Mouse (Mus musculus) hindbrain, embryonic 15.5 days (tissue): ENCODE measurements around the gene Tmem14a. TPM values are rescaled to one million over a fixed set of nuclear protein-coding genes. Genes with fewer than 3 reads are reported as not detected.
"Not testable (repeated sequence)": the region's sequence is repeated elsewhere in the genome, so short reads cannot be mapped to it uniquely, and the experiment has no call there.

Experiments
- ATAC-seq: fragments of 200-750 bp; cut with Nextera tagmentation; 2 replicates; pipeline ENCODE4 v1.8.0; 2017; ENCODE audit warnings: low read depth, moderate number of reproducible peaks, moderate TSS enrichment; ENCODE audit not compliant: low FRiP score
- H3K27ac ChIP-seq: fragments of 300-500 bp; sonication (generic); replicated peaks from 2 replicates; pipeline ENCODE4 v1.5.1; 2015; ENCODE audit warnings: mild to moderate bottlenecking, inconsistent platforms
- H3K27me3 ChIP-seq: fragments of 300-500 bp; sonication (generic); 2 replicates; pipeline ENCODE4 v1.6.1; 2015; ENCODE audit warnings: control low read depth, inconsistent platforms
- H3K36me3 ChIP-seq: fragments of 300-500 bp; sonication (generic); 2 replicates; pipeline ENCODE4 v1.6.1; 2015; ENCODE audit warnings: control low read depth, inconsistent platforms
- H3K4me1 ChIP-seq: fragments of 300-500 bp; sonication (generic); replicated peaks from 2 replicates; pipeline ENCODE4 v1.6.1; 2015; ENCODE audit warnings: control low read depth, inconsistent platforms
- H3K4me2 ChIP-seq: fragments of 300-500 bp; sonication (generic); 2 replicates; pipeline ENCODE4 v1.6.1; 2015; ENCODE audit warnings: moderate library complexity, mild to moderate bottlenecking, inconsistent platforms
- H3K4me3 ChIP-seq: fragments of 300-500 bp; sonication (generic); 2 replicates; pipeline ENCODE4 v1.5.1; 2015; ENCODE audit warnings: mild to moderate bottlenecking, inconsistent platforms
- H3K9ac ChIP-seq: fragments of 300-500 bp; sonication (generic); 2 replicates; pipeline ENCODE4 v1.6.1; 2015; ENCODE audit warnings: inconsistent platforms
- H3K9me3 ChIP-seq: fragments of 300-500 bp; sonication (generic); 2 replicates; pipeline ENCODE4 v1.6.1; 2016; ENCODE audit warnings: control low read depth, inconsistent platforms
- WGBS: fragments of 180-500 bp; shearing (Covaris S2); methylation state at CpG from one replicate; pipeline ENCODE4 v1.1.7; 2015; 5-methylcytosine and 5-hydroxymethylcytosine counted together
- polyA plus RNA-seq: library from polyadenylated mRNA; unstranded; fragments of >200 nt; fragmentation: Nextera tagmentation; extraction: Ambion mirVana; gene quantifications from 2 replicates; pipeline ENCODE4 v1.2.1, GENCODE M21; 2015

The Tmem14a gene
- polyA plus RNA-seq: 19.2 and 20.8 TPM in 2 replicates

DNA sequence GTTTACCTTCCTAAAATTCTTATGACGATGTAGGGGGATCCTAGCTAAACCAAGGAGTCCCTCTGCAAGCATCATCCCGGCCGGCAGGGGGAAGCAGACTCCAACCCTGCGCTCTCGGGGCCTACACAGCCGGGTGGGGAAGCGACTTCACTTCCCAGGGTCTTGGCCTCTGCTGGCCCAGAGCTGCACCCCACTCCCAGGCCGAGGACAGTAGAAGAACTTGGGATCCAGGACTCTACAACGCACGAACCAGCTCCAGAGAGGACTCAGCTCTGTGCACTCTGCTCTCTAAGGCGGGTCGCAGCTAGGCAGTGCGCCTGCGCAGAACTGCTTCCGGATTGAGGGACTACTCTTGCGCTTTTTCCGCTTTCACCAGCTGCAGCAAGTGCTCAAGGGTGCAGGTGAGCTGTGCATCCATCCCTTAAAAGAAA, at the start of gene Tmem14a:
Tmem14a (plus strand) TSS at position 87 of the 431 bp plus-strand sequence.
- peak; percentile 99 for ATAC-seq

DNA sequence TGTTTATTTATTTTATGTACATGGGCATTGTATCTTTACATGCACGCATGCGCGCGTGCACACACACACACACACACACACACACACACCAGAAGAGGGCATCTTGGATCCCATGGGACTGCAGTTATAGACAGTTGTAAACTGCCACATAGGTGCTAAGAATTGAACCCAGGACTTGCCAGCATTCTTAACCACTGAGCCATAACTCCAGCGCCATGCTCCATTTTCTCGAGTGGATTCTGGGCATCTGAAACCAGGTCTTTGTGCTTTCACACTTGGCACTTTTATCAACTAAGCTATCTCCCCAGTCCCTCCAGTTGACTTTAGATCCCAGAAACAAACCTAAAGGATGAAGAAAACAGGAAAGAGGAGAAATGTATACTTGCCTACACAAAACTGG, 33.2 kb upstream of the Tmem14a start:
- Histone ChIP-seq H3K9ac (no peak overlapping the region), H3K36me3 (no peaks in the 10 kb centered on the region), H3K9me3 (no peaks in the 10 kb centered on the region), H3K4me1 (no peaks in the 10 kb centered on the region), H3K4me2 (no peak overlapping the region), H3K4me3 (no peak overlapping the region), H3K27me3 (no peaks in the 10 kb centered on the region), H3K27ac (no peak overlapping the region)
- WGBS: 94% methylated on average over 6 of the region's 6 CpGs
- no peak for ATAC-seq

More for the DNA sequence above, at the start of gene Tmem14a:
- Histone ChIP-seq H3K4me2 (peak within 1 kb of the TSS; percentile 83), H3K4me1 (peaks cover 14% of the 10 kb centered on the region; the same call in 1 of the 2 replicates), H3K9ac (peak within 1 kb of the TSS; percentile 91), H3K27ac (peak within 1 kb of the TSS; percentile 87), H3K36me3 (no peaks in the 10 kb centered on the region), H3K9me3 (no peaks in the 10 kb centered on the region), H3K4me3 (peak within 1 kb of the TSS; percentile 82), H3K27me3 (no peaks in the 10 kb centered on the region)
- WGBS: 0% methylated on average over 17 of the region's 17 CpGs

DNA sequence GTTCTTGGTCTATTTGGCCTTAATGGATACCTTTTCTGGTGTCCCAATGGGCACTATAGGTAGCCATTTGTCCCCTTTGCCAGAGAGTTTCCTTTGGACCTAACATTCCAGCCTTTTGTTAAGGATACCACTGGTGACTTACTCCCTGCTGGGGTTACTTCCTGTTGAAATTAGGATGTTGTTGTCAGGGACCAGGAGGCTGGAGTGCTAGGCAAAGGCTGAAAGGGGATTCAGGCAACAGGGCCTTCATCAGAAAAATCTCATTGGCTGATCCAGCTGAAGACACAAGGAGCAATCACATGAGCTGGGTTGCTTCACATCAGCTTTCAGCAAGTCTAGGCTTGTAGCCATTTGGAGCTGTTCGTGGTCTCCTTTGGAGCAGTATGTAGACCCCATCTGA, 12.1 kb upstream of the Tmem14a start:
- Histone ChIP-seq H3K4me3 (no peak overlapping the region), H3K27me3 (no peaks in the 10 kb centered on the region), H3K4me1 (no peaks in the 10 kb centered on the region), H3K9ac (no peak overlapping the region), H3K4me2 (no peak overlapping the region), H3K36me3 (no peaks in the 10 kb centered on the region), H3K9me3 (no peaks in the 10 kb centered on the region), H3K27ac (no peak overlapping the region)
- ATAC-seq: no peak
- 97% methylated on average over 1 of the region's 1 CpGs for WGBS

DNA sequence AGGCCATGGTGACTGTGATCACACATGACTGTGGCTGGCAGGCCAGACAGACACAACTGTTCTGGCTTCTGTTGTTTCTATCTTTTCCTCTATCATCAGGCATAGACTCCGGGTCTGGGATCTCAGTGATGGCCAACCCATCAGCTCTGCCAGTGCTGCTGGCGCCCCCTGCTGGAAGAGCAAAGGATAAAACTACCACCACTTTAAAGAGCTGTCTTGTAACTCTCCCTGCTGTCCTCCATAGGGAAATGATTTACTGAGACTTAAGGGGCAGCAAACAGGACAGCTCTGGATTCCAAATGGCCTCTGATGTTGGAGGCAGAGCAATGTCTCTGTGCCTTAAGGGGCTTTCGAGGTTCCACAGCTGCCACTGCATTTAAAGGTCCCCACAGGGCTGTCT, 4.8 kb upstream of the Tmem14a start:
- H3K27ac ChIP-seq, H3K4me1 ChIP-seq, H3K9ac ChIP-seq, ATAC-seq, H3K4me2 ChIP-seq, H3K36me3 ChIP-seq, H3K9me3 ChIP-seq, H3K27me3 ChIP-seq, H3K4me3 ChIP-seq: not testable (repeated sequence)
- 34% methylated on average over 3 of the region's 3 CpGs for WGBS

DNA sequence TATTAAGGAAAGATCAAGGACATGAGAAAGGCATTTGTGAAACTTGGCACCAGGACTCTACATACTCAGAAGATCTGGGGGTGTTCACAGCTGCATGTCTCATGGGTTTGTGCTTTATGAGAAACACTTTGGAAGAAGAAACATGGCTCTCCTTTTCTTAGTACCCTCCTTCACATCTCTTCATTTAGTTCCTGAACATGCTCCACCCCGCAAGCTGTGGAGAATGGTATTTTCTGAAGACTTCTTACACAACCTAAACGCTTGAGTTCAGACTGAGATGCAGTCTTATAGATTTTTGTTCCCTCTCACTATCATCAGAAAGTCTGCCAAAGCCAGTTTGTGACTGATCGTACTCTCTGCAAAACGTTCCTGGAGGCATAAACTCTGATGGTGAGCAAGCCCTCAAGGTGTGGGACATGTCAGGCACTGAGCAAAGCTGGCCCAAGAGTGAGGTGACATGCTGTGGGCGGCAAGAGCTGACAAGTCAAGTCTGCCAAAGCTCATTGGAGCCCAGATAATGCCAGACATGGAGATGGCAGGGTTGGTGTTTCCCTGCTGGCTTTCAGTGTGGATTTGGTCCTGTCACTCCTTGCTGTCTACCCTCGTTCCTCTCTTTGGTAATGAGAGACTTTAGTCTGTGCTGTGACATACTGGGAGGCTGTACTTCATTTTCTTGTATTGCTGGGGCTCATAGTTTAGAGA, 4.2 kb upstream of the Tmem14a start:
- 83% methylated on average over 6 of the region's 6 CpGs for WGBS
- not testable (repeated sequence) for H3K36me3 ChIP-seq, ATAC-seq, H3K9ac ChIP-seq, H3K4me1 ChIP-seq, H3K27me3 ChIP-seq, H3K27ac ChIP-seq, H3K4me2 ChIP-seq, H3K4me3 ChIP-seq, H3K9me3 ChIP-seq

DNA sequence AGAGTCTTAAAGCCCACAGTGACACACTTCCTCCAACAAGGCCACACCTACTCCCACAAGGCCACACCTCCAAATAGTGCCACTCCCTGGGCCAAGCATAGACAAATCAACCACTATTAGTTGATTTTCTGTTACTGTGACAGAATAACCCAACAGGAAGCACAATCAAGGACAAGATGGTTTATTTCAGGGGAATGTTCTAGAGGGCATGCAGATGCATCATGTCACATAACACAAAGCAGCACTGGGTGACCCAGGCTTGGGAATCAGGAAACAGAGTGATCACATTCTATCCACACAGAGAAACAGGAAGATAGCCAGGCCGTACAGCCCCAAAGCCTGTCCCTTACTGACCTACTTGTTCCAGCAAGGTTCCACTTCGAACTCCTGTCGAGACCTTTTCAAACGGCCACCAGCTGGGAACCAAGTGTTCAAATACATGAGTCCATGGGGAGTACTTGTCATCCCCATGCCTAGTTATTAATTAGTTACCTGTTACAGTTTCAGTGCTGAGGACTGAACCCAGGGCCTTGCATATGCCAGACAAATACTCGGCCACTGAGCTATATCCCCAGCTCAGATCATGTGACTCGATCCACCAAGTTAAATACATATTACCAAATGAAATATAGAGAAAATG, 9.5 kb downstream of the Tmem14a start:
- Histone ChIP-seq H3K4me3 (no peak overlapping the region), H3K36me3 (0 out of 2 replicates have a peak, but pooled peaks cover 8% of the 10 kb centered on the region), H3K4me2 (no peak overlapping the region), H3K4me1 (no peaks in the 10 kb centered on the region), H3K27ac (no peak overlapping the region), H3K9ac (no peak overlapping the region), H3K9me3 (no peaks in the 10 kb centered on the region), H3K27me3 (no peaks in the 10 kb centered on the region)
- ATAC-seq: no peak
- WGBS: 83% methylated on average over 6 of the region's 6 CpGs

DNA sequence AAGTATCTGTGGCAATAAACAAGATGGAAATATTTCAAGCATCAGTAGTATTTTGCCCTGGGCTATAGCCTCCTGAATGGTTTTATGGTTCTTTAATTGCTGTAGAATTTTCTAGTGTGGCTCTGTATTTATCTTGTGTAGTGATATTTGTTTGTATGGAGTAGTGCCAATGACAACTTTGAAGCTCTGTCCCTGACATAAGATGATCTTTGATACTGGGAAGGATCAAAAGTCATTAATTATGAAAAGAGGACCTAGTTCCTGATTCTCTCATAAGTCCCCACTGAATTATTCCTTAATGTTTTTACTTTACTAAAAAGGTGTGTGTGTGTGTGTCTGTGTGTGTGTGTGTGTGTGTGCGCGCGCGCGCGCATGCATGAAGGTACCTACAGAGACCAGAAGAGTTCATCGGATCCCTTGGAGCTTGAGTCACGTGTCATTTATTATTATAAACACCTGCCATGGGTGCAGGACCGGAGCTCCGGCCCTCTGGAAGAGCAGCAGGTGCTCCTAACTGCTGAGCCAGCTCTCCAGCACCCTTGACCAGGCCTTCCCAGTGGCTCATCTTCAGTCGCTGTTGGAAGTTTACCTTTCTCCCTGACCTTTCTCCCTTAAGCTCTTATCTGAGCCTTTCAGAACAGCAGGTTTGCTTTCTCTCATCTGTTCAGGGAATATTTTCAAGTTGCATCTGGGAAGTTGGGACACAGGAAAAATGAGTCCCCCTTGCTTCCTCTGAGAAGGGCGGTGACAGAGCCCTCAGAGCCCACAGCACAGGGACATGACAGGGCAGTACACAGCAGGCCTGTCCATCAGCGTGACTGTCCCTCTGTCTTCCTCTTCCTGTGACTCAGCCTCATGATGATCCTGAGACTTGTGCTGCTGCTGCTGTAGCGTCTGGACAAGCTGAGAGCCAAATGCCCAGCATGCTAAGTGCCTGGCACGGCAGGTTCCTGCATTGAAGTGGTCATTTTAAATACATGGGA, 10.7 kb downstream of the Tmem14a start:
- not testable (repeated sequence) for H3K4me3 ChIP-seq, H3K9me3 ChIP-seq, H3K4me2 ChIP-seq, H3K27me3 ChIP-seq, H3K9ac ChIP-seq, H3K27ac ChIP-seq, H3K4me1 ChIP-seq, H3K36me3 ChIP-seq, ATAC-seq
- WGBS: 79% methylated on average over 15 of the region's 15 CpGs

DNA sequence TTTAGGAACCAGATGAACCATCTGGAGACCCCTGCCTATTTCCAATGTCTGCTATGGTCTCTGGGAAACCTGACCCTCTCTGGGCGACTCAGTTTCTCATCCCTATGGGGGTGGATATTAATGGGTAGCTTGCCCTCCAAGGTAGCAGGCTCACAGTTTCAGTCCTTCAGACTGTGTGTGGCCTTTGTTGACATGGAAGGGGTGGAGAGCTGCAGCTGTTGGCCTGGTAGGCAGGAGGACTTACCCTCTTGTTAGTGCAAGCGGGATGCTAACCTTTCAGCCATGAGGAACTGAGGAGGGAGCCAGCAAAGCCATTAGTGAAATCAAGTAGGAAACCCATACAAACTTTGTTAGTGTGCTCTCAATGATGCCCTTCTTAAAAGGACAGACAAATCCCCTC, 12.0 kb downstream of the Tmem14a start:
- Histone ChIP-seq H3K9ac (no peak overlapping the region), H3K27ac (no peak overlapping the region), H3K27me3 (no peaks in the 10 kb centered on the region), H3K9me3 (no peaks in the 10 kb centered on the region), H3K4me1 (no peaks in the 10 kb centered on the region), H3K4me2 (no peak overlapping the region), H3K4me3 (no peak overlapping the region), H3K36me3 (0 out of 2 replicates have a peak, but pooled peaks cover 8% of the 10 kb centered on the region)
- 79% methylated on average over 2 of the region's 2 CpGs for WGBS
- ATAC-seq: no peak

DNA sequence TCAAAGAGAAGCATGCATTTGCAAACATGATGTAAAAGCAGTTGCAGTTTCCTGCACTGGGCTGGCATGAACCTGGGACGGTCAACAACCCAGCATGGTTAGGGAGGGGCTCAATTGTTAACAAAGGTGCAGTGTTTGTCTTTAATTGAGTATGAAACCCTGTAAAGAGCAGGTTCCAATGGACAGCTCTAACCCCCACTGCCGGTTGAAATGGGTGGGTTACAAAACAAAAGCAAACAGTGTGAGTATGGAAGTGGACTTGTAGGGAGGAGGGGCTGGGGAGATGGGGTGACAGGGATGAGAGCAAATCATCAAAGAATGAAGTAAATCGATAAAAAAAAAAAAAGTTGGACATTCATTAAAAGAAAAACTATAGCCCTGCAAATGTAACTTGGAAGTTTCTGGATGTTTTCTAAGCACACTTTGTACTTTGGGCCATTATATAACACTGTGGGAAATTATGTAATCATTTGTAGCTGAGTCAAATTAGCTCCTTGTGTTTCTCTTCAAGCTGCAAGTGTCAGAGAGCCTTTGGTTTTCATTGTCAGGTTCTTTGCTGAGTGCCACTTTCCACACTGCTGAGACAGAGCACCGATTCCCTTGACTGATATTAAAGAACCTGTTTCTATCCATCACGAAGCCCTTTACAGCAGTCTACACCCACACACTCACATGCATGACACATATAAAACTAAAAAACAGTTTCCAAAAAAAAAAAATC, 13.5 kb downstream of the Tmem14a start:
- no peak for ATAC-seq

DNA sequence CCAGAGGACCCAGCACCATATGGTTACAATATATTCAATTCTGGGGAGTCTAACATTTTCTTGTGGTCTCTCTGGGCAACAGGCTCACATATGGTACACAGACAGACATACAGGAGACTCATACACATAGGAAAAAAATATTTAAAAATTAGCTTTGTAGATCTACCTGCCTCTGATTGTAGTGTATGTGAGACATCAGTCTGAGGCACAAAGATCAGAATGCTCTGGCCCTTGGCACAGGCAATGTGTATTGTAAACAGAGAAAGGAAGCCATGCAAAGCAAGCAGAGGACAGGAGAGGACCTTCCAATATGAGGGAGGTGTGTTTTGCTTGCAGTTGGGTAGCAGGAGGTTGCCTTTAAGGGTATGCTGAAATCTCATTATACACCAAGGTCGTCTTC, 14.1 kb downstream of the Tmem14a start:
- 86% methylated on average over 1 of the region's 1 CpGs for WGBS
- Histone ChIP-seq H3K4me1 (no peaks in the 10 kb centered on the region), H3K4me3 (no peak overlapping the region), H3K27ac (no peak overlapping the region), H3K4me2 (no peak overlapping the region), H3K9ac (no peak overlapping the region), H3K36me3 (no peaks in the 10 kb centered on the region), H3K9me3 (no peaks in the 10 kb centered on the region), H3K27me3 (no peaks in the 10 kb centered on the region)
- ATAC-seq: no peak

More for the DNA sequence above, 13.5 kb downstream of the Tmem14a start:
- 0 out of 2 replicates have a peak, but pooled peaks cover 3% of the 10 kb centered on the region for H3K36me3 ChIP-seq
- H3K27ac ChIP-seq: no peak overlapping the region
- H3K4me2 ChIP-seq: no peak overlapping the region
- 60% methylated on average over 5 of the region's 5 CpGs for WGBS
- no peaks in the 10 kb centered on the region for H3K4me1 ChIP-seq
- H3K4me3 ChIP-seq: no peak overlapping the region
- H3K9me3 ChIP-seq: no peaks in the 10 kb centered on the region
- H3K27me3 ChIP-seq: no peaks in the 10 kb centered on the region
- H3K9ac ChIP-seq: no peak overlapping the region

DNA sequence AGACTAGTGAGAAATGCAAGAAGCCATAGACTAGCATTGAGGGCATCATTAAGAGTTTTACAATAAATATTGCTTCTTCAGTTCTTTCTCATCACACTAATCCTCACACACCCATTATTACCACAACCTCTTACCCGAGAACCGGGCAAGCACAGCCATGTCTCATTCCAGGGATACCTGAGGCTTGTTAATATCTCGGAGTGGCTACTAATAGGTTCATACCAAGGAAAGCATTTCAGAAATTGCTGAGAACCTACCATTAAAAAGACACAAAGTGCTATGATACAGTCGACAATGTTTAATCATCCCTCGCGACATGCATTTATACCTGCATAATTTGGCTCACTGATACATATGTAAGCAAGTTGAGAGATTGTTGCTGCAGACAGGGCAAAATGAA, 17.0 kb downstream of the Tmem14a start:
- Histone ChIP-seq H3K4me1 (no peaks in the 10 kb centered on the region), H3K9ac (no peak overlapping the region), H3K4me3 (no peak overlapping the region), H3K27me3 (no peaks in the 10 kb centered on the region), H3K36me3 (no peaks in the 10 kb centered on the region), H3K27ac (no peak overlapping the region), H3K9me3 (no peaks in the 10 kb centered on the region), H3K4me2 (no peak overlapping the region)
- 95% methylated on average over 6 of the region's 6 CpGs for WGBS
- no peak for ATAC-seq
